Mouse (Mus musculus): ENCODE measurements around the gene 4930548H24Rik. TPM values are rescaled to one million over a fixed set of nuclear protein-coding genes. Genes with fewer than 3 reads are reported as not detected.
"Not testable (repeated sequence)": the region's sequence is repeated elsewhere in the genome, so short reads cannot be mapped to it uniquely, and the experiment has no call there.

4930548H24Rik gene
- polyA plus RNA-seq, 1 experiment from 2014 or later, result 0.09 TPM

GRCm38 (mm10) chr5:31527117-31527680 lies 41.7 kb downstream of the 4930548H24Rik start:
- H3K27ac ChIP-seq (ENCODE audit: low read depth, low read length), result peak overlapping the region; percentile 90
- peak overlapping the region; percentile 88 for H3K4me2 ChIP-seq (ENCODE audit: low read length)
- no peaks in the 10 kb centered on the region for H3K9me3 ChIP-seq (ENCODE audit: control insufficient read depth, low read length)
- H3K9ac ChIP-seq (ENCODE audit: low read depth, low read length), result peak overlapping the region; percentile 86
- no peaks in the 10 kb centered on the region for H3K27me3 ChIP-seq (replicated peaks; ENCODE audit: control insufficient read depth, insufficient read depth, low read length)
- 4% methylated on average over 37 of the region's 40 CpGs for WGBS
- peaks cover 27% of the 10 kb centered on the region for H3K4me1 ChIP-seq (ENCODE audit: control insufficient read depth, insufficient read depth, low read depth, low read length)
- ATAC-seq, result peak; percentile 53
- H3K36me3 ChIP-seq (ENCODE audit: control insufficient read depth, insufficient read depth, low read length), result peaks cover 18% of the 10 kb centered on the region
- H3K4me3 ChIP-seq (ENCODE audit: low read length), result peak overlapping the region; percentile 88

- Histone ChIP-seq H3K4me1 (ENCODE audit: control insufficient read depth, insufficient read depth, low read depth, low read length) (peaks cover 27% of the 10 kb centered on the region), H3K4me3 (ENCODE audit: low read length) (peak within 1 kb of the TSS; percentile 88), H3K4me2 (ENCODE audit: low read length) (peak within 1 kb of the TSS; percentile 88), H3K9ac (ENCODE audit: low read depth, low read length) (peak within 1 kb of the TSS; percentile 86), H3K27ac (ENCODE audit: low read depth, low read length) (peak within 1 kb of the TSS; percentile 90), H3K36me3 (ENCODE audit: control insufficient read depth, insufficient read depth, low read length) (peaks cover 16% of the 10 kb centered on the region)
- H3K9me3 ChIP-seq (ENCODE audit: control insufficient read depth, low read length); H3K27me3 ChIP-seq (replicated peaks; ENCODE audit: control insufficient read depth, insufficient read depth, low read length); ATAC-seq: not testable (repeated sequence)
- WGBS, result 87% methylated on average over 11 of the region's 11 CpGs
Observed at GRCm38 (mm10) chr5:31527707-31528106, 42.2 kb downstream of the 4930548H24Rik start, which contains the start of gene Supt7l. Gene Supt7l, minus strand, starts transcription at chr5:31527807.

- no peak overlapping the region for H3K27ac ChIP-seq (ENCODE audit: low read depth, low read length)
- no peak overlapping the region for H3K4me2 ChIP-seq (ENCODE audit: low read length)
- peaks cover 15% of the 10 kb centered on the region for H3K36me3 ChIP-seq (ENCODE audit: control insufficient read depth, insufficient read depth, low read length)
- no peaks in the 10 kb centered on the region for H3K9me3 ChIP-seq (ENCODE audit: control insufficient read depth, low read length)
- H3K4me3 ChIP-seq (ENCODE audit: low read length), result no peak overlapping the region
- no peak overlapping the region for H3K9ac ChIP-seq (ENCODE audit: low read depth, low read length)
- peaks cover 27% of the 10 kb centered on the region for H3K4me1 ChIP-seq (ENCODE audit: control insufficient read depth, insufficient read depth, low read depth, low read length)
- WGBS, result 62% methylated on average over 2 of the region's 2 CpGs
- no peaks in the 10 kb centered on the region for H3K27me3 ChIP-seq (replicated peaks; ENCODE audit: control insufficient read depth, insufficient read depth, low read length)
- no peak for ATAC-seq
Observed at GRCm38 (mm10) chr5:31528560-31528959, 43.0 kb downstream of the 4930548H24Rik start.

DNA sequence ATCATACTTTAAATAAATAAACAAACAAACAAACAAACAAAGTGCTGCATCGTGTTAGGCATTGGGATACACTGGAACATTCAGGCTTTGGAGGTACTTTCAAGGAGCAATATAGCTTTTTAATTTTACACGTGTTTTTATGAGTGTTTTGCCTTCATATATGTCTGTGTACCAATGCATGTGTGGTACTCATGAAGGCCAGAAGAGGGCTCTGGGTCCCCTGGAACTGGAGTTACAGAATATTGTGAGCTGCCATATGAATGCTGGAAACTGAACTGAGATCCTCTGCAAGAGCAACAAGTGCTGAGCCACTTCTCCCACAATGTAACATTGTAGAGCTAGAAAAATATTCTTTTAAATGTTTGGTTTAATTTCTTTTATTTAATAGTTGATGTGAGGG lies 49.7 kb downstream of the 4930548H24Rik start:
- H3K9me3 ChIP-seq (ENCODE audit: control insufficient read depth, low read length), result no peaks in the 10 kb centered on the region
- H3K9ac ChIP-seq (ENCODE audit: low read depth, low read length), result no peak overlapping the region
- no peaks in the 10 kb centered on the region for H3K27me3 ChIP-seq (replicated peaks; ENCODE audit: control insufficient read depth, insufficient read depth, low read length)
- 92% methylated on average over 2 of the region's 2 CpGs for WGBS
- ATAC-seq, result no peak
- H3K4me2 ChIP-seq (ENCODE audit: low read length), result no peak overlapping the region
- no peak overlapping the region for H3K4me3 ChIP-seq (ENCODE audit: low read length)
- no peak overlapping the region for H3K27ac ChIP-seq (ENCODE audit: low read depth, low read length)
- H3K4me1 ChIP-seq (ENCODE audit: control insufficient read depth, insufficient read depth, low read depth, low read length), result no peaks in the 10 kb centered on the region
- peaks cover 23% of the 10 kb centered on the region for H3K36me3 ChIP-seq (ENCODE audit: control insufficient read depth, insufficient read depth, low read length)

Other genes with a start within 250 kb of the 4930548H24Rik start
- 167 and 174 TPM in 2 replicates for gene Nrbp1, start 244.9 kb upstream of the 4930548H24Rik start, polyA plus RNA-seq (2015; fragmentation: Nextera tagmentation; extraction: Ambion mirVana)
- 0.41 TPM in 1 of 2 replicates, not detected in the other for gene Gm9970, start 244.5 kb upstream of the 4930548H24Rik start, polyA plus RNA-seq (2015; fragmentation: Nextera tagmentation; extraction: Ambion mirVana)
- gene Krtcap3, start 234.0 kb upstream of the 4930548H24Rik start, polyA plus RNA-seq (2015; fragmentation: Nextera tagmentation; extraction: Ambion mirVana), result 3.1 and 3.2 TPM in 2 replicates
- 31.5 and 38.2 TPM in 2 replicates for gene Ift172, start 194.6 kb upstream of the 4930548H24Rik start, polyA plus RNA-seq (2015; fragmentation: Nextera tagmentation; extraction: Ambion mirVana)
- 102 and 105 TPM in 2 replicates for gene Fndc4, start 189.7 kb upstream of the 4930548H24Rik start, polyA plus RNA-seq (2015; fragmentation: Nextera tagmentation; extraction: Ambion mirVana)
- 0.25 and 0.26 TPM in 2 replicates for gene Gckr, start 188.3 kb upstream of the 4930548H24Rik start, polyA plus RNA-seq (2015; fragmentation: Nextera tagmentation; extraction: Ambion mirVana)
- 112 and 122 TPM in 2 replicates for gene Zfp512, start 33.3 kb upstream of the 4930548H24Rik start, polyA plus RNA-seq (2015; fragmentation: Nextera tagmentation; extraction: Ambion mirVana)
- 85.4 and 92.1 TPM in 2 replicates for gene Gpn1, start 9.0 kb downstream of the 4930548H24Rik start, polyA plus RNA-seq (2015; fragmentation: Nextera tagmentation; extraction: Ambion mirVana)
- gene Slc4a1ap, start 41.3 kb downstream of the 4930548H24Rik start, polyA plus RNA-seq (2015; fragmentation: Nextera tagmentation; extraction: Ambion mirVana), result 30.3 and 34.4 TPM in 2 replicates
- gene Supt7l, start 42.1 kb downstream of the 4930548H24Rik start, polyA plus RNA-seq (2015; fragmentation: Nextera tagmentation; extraction: Ambion mirVana), result 22.0 and 23.2 TPM in 2 replicates
- gene Mrpl33, start 111.2 kb downstream of the 4930548H24Rik start, polyA plus RNA-seq (2015; fragmentation: Nextera tagmentation; extraction: Ambion mirVana), result 197 and 215 TPM in 2 replicates
- 2.0 and 2.8 TPM in 2 replicates for gene Rbks, start 211.9 kb downstream of the 4930548H24Rik start, polyA plus RNA-seq (2015; fragmentation: Nextera tagmentation; extraction: Ambion mirVana)
- 49.0 and 53.3 TPM in 2 replicates for gene Babam2, start 211.9 kb downstream of the 4930548H24Rik start, polyA plus RNA-seq (2015; fragmentation: Nextera tagmentation; extraction: Ambion mirVana)

Data from hindbrain, embryonic 16.5 days (tissue).